Mouse (Mus musculus) CH12.LX (cell line): Measurements from ENCODE around the gene Casq2. TPM values are rescaled to one million over a fixed set of nuclear protein-coding genes. Genes with fewer than 3 reads are reported as not detected.

ENCODE experiments used
- DNase-seq: peaks from one replicate; pipeline ENCODE4 v3.0.0-alpha.2; 2013; ENCODE audit errors: extremely low read depth
- H3K27ac ChIP-seq: 2 replicates; pipeline ENCODE4 v1.5.1; 2012; ENCODE audit warnings: low read depth, mild to moderate bottlenecking, control low read depth, moderate library complexity; ENCODE audit not compliant: insufficient read depth
- H3K27me3 ChIP-seq: replicated peaks from 2 replicates; pipeline ENCODE3; 2012; ENCODE audit warnings: inconsistent platforms
- H3K36me3 ChIP-seq, 2 experiments: replicated peaks in 1 of 2; 2 replicates each; pipeline versions ENCODE3 to v1.6.1; 2012; ENCODE audit warnings: inconsistent platforms in 1 of 2, low read length in 1 of 2, mild to moderate bottlenecking in 1 of 2, mixed read lengths in 1 of 2, moderate library complexity in 1 of 2; ENCODE audit not compliant: control insufficient read depth in 1 of 2, insufficient read depth in 1 of 2
- H3K4me1 ChIP-seq, 2 experiments: 2 replicates each; pipeline ENCODE4 v1.6.1; 2012; ENCODE audit warnings: inconsistent platforms in 1 of 2, moderate library complexity in 1 of 2; ENCODE audit not compliant: insufficient read depth in 2 of 2, control insufficient read depth in 1 of 2
- H3K4me2 ChIP-seq: 2 replicates; pipeline ENCODE4 v1.6.1; 2012; ENCODE audit warnings: low read depth, mild to moderate bottlenecking, control low read depth; ENCODE audit not compliant: poor library complexity, insufficient read depth, severe bottlenecking
- H3K4me3 ChIP-seq, 3 experiments: fragments of 150-350 bp in 1 of 3; sonication (generic) in 1 of 3; replicated peaks in 1 of 3; 2 replicates each; pipeline versions ENCODE3 to v1.5.1; 2011 to 2012; ENCODE audit warnings: low read depth in 2 of 3, low read length in 2 of 3, mild to moderate bottlenecking in 2 of 3, moderate library complexity in 2 of 3, control low read depth in 1 of 3, improper control_type of control experiment in 1 of 3, inconsistent platforms in 1 of 3, mixed read lengths in 1 of 3; ENCODE audit not compliant: poor library complexity in 1 of 3
- H3K79me2 ChIP-seq: replicated peaks from 2 replicates; pipeline ENCODE4 v1.6.1; 2012; ENCODE audit warnings: mild to moderate bottlenecking, moderate library complexity; ENCODE audit not compliant: control insufficient read depth, poor library complexity, insufficient read depth, severe bottlenecking; ENCODE audit errors: extremely low read depth
- H3K9ac ChIP-seq: 2 replicates; pipeline ENCODE4 v1.6.1; 2012; ENCODE audit warnings: low read depth, mild to moderate bottlenecking, control low read depth, moderate library complexity; ENCODE audit not compliant: insufficient read depth
- H3K9me3 ChIP-seq: replicated peaks from 2 replicates; pipeline ENCODE3; 2012; ENCODE audit warnings: low read length, inconsistent platforms, mixed read lengths
- CTCF ChIP-seq, 2 experiments: IDR thresholded peaks in 1 of 2; conservative IDR thresholded peaks in 1 of 2; 2 replicates each; pipeline ENCODE4 v1.5.1; 2011 to 2012; ENCODE audit warnings: low read depth in 2 of 2, low read length in 2 of 2, improper control_type of control experiment in 1 of 2, inconsistent platforms in 1 of 2, mild to moderate bottlenecking in 1 of 2, moderate library complexity in 1 of 2
- ELF1 ChIP-seq: IDR thresholded peaks from 2 replicates; pipeline ENCODE4 v1.6.1; 2014; ENCODE audit warnings: low read depth, mild to moderate bottlenecking, inconsistent platforms, low read length, improper control_type of control experiment
- ETS1 ChIP-seq: conservative IDR thresholded peaks from 2 replicates; pipeline ENCODE4 v1.6.1; 2012; ENCODE audit warnings: low read depth, mild to moderate bottlenecking, inconsistent platforms, low read length, improper control_type of control experiment, moderate library complexity
- HCFC1 ChIP-seq: IDR thresholded peaks from 2 replicates; pipeline ENCODE4 v1.6.1; 2012; ENCODE audit warnings: low read depth, mild to moderate bottlenecking, inconsistent platforms, low read length, improper control_type of control experiment
- MAFK ChIP-seq: IDR thresholded peaks from 2 replicates; pipeline ENCODE4 v1.6.1; 2011; ENCODE audit warnings: low read length, improper control_type of control experiment; ENCODE audit not compliant: insufficient replicate concordance
- MAX ChIP-seq: IDR thresholded peaks from 2 replicates; pipeline ENCODE4 v1.6.1; 2011; ENCODE audit warnings: low read length, improper control_type of control experiment
- MEF2A ChIP-seq: IDR thresholded peaks from 2 replicates; pipeline ENCODE4 v1.6.1; 2014; ENCODE audit warnings: low read depth, mild to moderate bottlenecking, inconsistent platforms, low read length, improper control_type of control experiment, borderline replicate concordance
- NELFE ChIP-seq: IDR thresholded peaks from 2 replicates; pipeline ENCODE4 v1.6.1; 2011; ENCODE audit warnings: low read depth, low read length, improper control_type of control experiment
- POLR2A ChIP-seq: IDR thresholded peaks from 2 replicates; pipeline ENCODE4 v1.6.1; 2011; ENCODE audit warnings: low read depth, mild to moderate bottlenecking, improper control_type of control experiment, low read length
- RAD21 ChIP-seq: IDR thresholded peaks from 2 replicates; pipeline ENCODE4 v1.6.1; 2011; ENCODE audit warnings: low read depth, mild to moderate bottlenecking, low read length, improper control_type of control experiment, moderate library complexity
- SMC3 ChIP-seq: IDR thresholded peaks from 2 replicates; pipeline ENCODE4 v1.6.1; 2011; ENCODE audit warnings: low read depth, low read length, improper control_type of control experiment
- TCF12 ChIP-seq: IDR thresholded peaks from 2 replicates; pipeline ENCODE4 v1.6.1; 2014; ENCODE audit warnings: low read depth, mild to moderate bottlenecking, inconsistent platforms, low read length, improper control_type of control experiment
- USF2 ChIP-seq: conservative IDR thresholded peaks from 2 replicates; pipeline ENCODE4 v1.6.1; 2011; ENCODE audit warnings: low read depth, low read length, improper control_type of control experiment
- ZC3H11A ChIP-seq: IDR thresholded peaks from 2 replicates; pipeline ENCODE4 v1.6.1; 2012; ENCODE audit warnings: low read depth, mild to moderate bottlenecking, inconsistent platforms, low read length, improper control_type of control experiment
- ZMIZ1 ChIP-seq: IDR thresholded peaks from 2 replicates; pipeline ENCODE4 v1.6.1; 2012; ENCODE audit warnings: low read depth, mild to moderate bottlenecking, inconsistent platforms, low read length, improper control_type of control experiment
- dilution Hi-C: fragments of 300-500 bp; cut with MboI; formaldehyde crosslinking; loops from 2 replicates; pipeline ENCODE4 v1.14.3; 2020; ENCODE audit warnings: low sequenced_read_pairs; ENCODE audit not compliant: extremely low pct_unique_long_range_greater_than_20kb, extremely low pct_ligation_motif_present
- in situ Hi-C: fragments of 300-500 bp; cut with MboI; formaldehyde crosslinking; loops from 3 replicates; pipeline ENCODE4 v1.14.3; 2019; ENCODE audit warnings: low sequenced_read_pairs, low pct_ligation_motif_present, low pct_unique_long_range_greater_than_20kb, mixed read lengths
- polyA plus RNA-seq: library from polyadenylated mRNA; unstranded; fragments of >175 nt; gene quantifications from 2 replicates; pipeline ENCODE4 v1.2.1, GENCODE M21; 2012; ENCODE audit warnings: low read depth; ENCODE audit not compliant: insufficient read length
- total RNA-seq, 2 experiments: library from RNA; depleted of rRNA; stranded (reverse); fragments of 300-350 nt in 1 of 2; fragments of >200 nt in 1 of 2; gene quantifications; 2 replicates each; pipeline ENCODE4 v1.2.3; 2012 to 2014

Gene Casq2
- total and polyA plus RNA-seq, 3 experiments = not detected

GRCm38 (mm10) chr3:102174118-102174865 is 88.1 kb downstream of the Casq2 start:
- Histone ChIP-seq H3K4me2 (no peak overlapping the region), H3K4me3 (no peak overlapping the region), H3K4me1 (no peaks in the 10 kb centered on the region), H3K36me3 (no peaks in the 10 kb centered on the region), H3K79me2 (no peaks in the 10 kb centered on the region), H3K9me3 (no peaks in the 10 kb centered on the region), H3K27ac (no peak overlapping the region), H3K9ac (no peak overlapping the region), H3K27me3 (no peaks in the 10 kb centered on the region)
- in situ Hi-C loops = no loop called here
- DNase-seq = no peak
- no peak for TF ChIP-seq ELF1
- no peak for TF ChIP-seq MEF2A
- TF ChIP-seq ZC3H11A = no peak
- dilution Hi-C loops = no loop called here

DNA sequence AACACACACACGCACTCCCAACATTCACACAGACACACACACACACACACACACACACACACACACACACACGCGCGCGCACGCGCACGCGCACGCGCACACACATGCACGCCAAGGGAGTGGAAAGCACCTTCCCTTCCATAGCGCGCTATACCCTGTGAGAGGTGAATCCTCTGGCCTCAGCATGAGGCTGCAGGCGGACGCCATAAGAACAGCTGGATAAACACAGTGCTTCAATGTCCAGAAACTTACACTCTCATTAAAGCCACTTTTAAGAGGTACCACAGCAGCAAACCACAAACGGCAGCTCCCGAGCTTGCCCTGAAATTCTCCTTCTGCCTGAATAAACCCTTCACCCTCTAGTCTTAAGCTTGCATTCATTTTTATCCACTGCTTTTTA is 89.5 kb downstream of the Casq2 start:
- Histone ChIP-seq H3K4me2 (no peak overlapping the region), H3K4me3 (no peak overlapping the region), H3K4me1 (no peaks in the 10 kb centered on the region), H3K9ac (no peak overlapping the region), H3K27ac (no peak overlapping the region), H3K27me3 (no peaks in the 10 kb centered on the region), H3K36me3 (no peaks in the 10 kb centered on the region), H3K9me3 (no peaks in the 10 kb centered on the region), H3K79me2 (no peaks in the 10 kb centered on the region)
- dilution Hi-C loops (no loop called here), in situ Hi-C loops (no loop called here)
- TF ChIP-seq USF2 (no peak), NELFE (no peak), POLR2A (no peak), ZMIZ1 (no peak), TCF12 (no peak), SMC3 (no peak), MAFK (no peak), ELF1 (no peak), HCFC1 (no peak), RAD21 (no peak), MAX (no peak), MEF2A (no peak), CTCF (conservative IDR thresholded peaks at IDR 0.05 in 1 of 2, IDR thresholded peaks at IDR 0.05 in 1 of 2; ENCODE audit: low read depth in 2 of 2, low read length in 2 of 2) (no peak), ETS1 (no peak)
- DNase-seq = no peak
